Mouse (Mus musculus) megakaryocyte, embryonic 14.5 days (primary cell): Measurements from ENCODE around the gene Olfr723.
"Not testable (repeated sequence)": the region's sequence is repeated elsewhere in the genome, so short reads cannot be mapped to it uniquely, and the experiment has no call there.

Source experiments
- FLI1 ChIP-seq: IDR thresholded peaks from 2 replicates; pipeline ENCODE4 v1.6.1; 2012; ENCODE audit warnings: low read length, inconsistent platforms, mixed read lengths
- GATA1 ChIP-seq: IDR thresholded peaks from 3 replicates; pipeline ENCODE4 v1.6.1; 2012; ENCODE audit warnings: mixed read lengths, low read length, inconsistent platforms, borderline replicate concordance

DNA sequence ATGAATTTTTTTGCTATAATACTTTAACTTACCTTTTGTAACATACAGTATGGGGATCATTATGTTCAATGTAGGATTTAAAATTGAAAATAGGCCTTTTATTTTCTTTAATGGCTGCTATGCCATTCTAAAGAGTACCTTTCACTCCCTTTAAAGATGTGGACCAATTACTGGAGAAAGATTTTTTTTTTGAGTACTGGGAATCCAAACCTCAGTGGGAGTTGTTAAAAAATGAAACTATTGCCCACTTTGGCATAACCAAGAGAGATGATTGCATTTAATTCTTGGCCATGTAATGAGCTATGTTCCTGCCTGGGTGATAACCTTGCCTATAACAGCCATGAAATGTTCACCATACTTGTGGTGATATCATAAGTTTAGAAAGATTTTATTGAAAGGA is at the start of gene Olfr723:
- TF ChIP-seq GATA1, FLI1: not testable (repeated sequence)
